Mouse (Mus musculus) layer of hippocampus, postnatal 10 days (tissue): ENCODE measurements at regions not wholly inside any gene's neighbourhood (a gene's known extent, or its start where the extent isn't known, plus 50 kb on each side); places are given as distances from the start of the nearest gene placed in this dataset.

Experiments
- DNase-seq, 2 experiments: peaks; one replicate each; pipeline ENCODE4 v3.0.0; 2021; ENCODE audit warnings: low spot score in 2 of 2

DNA sequence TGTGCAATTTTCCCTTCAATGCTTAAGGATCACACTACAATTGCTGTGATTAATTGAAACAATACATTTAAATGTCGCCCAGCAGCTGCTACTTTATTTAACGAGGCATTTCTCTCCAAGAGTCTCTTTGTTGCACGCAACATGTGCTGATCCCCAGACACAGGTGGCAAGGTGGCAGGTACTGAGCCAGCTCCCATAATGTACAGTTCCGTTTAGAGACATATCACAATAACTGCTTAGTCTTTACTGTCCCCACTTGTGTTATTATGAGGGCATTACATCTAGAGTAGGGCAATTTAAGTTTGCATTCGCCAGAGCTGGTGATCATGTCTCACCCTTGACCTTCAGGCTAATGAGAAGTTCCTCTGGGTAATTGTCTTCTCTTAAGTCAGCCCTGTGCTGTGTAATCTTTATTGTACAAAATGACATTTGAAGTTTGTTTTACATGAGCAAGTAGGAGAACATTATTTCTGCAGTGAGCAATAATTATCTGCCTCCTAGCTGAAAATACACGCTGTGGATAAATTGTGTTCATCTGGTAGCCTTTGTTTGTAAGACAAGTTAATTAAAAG is 1005.7 kb upstream of the Nudt12 start:
- no peak for DNase-seq

DNA sequence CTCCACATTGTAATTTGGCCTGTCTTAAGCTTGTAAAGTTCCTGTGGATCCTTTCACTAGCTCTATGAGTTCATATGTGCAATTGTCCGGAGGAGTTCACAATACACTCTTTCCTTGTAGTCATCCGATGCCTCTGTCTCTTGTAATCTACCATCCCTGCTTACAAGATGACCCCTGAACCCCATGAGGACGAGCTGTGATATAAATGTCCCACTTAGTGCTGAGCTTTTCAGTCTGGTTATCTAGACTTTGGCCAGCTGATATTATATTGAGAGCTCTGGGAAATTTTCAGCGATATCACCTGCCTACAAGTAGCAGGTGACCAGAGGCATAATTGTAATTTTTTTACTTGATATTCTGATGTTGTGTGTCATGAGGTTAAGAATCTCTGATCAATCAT is 984.8 kb upstream of the Nudt12 start:
- no peak for DNase-seq

DNA sequence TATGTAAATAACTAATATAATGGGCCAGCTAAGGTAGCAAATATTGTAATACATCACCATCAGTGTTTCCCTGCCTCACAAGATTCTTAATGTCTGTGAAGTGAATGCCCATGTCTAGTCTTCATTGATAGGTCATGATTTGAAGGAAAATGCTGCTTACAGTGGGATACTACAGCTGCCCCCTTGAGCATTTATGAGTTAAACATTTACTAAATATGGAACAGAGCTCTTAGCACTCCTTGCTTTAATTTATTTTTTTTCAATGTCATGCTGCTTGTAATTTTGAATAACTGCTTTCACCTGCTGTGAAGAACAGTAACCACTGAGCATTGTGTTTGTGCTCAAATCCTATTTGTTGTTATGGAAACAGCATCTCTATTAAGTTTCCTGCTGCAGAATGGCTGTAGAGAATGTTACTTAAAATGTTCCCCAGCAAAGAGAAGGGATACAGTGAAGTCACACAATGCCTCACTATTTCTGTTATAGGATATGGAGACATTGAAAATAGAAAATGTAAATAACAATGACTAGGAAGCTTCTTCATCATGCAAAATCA is 966.2 kb upstream of the Nudt12 start:
- no peak for DNase-seq

GRCm38 (mm10) chr17:59977136-59977770 is 964.1 kb upstream of the Nudt12 start:
- DNase-seq: no peak

GRCm38 (mm10) chr17:59967383-59967782 is 954.2 kb upstream of the Nudt12 start:
- DNase-seq: no peak

- DNase-seq: no peak
These were observed 942.3 kb upstream of the Nudt12 start for GRCm38 (mm10) chr17:59955300-59956057.

DNA sequence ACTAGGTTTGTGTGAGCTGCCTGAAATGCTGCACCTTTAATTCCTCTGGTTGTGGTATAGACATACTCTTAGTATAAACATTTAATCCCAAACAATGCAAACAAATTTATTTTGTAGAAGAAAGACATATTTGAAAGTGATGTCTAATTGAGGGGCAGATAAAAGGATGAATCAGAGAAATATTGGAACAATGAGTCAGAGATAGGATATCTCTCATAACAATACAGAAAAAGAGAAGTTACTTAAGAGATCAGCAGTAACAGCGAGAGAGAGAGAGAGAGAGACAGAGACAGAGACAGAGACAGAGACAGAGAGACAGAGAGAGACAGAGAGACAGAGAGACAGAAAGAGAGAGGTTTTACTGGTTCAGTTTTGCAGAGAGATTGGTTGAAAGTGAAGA is 933.3 kb upstream of the Nudt12 start:
- no peak for DNase-seq

- no peak for DNase-seq
These were observed 891.2 kb upstream of the Nudt12 start for GRCm38 (mm10) chr17:59904395-59904794.

DNA sequence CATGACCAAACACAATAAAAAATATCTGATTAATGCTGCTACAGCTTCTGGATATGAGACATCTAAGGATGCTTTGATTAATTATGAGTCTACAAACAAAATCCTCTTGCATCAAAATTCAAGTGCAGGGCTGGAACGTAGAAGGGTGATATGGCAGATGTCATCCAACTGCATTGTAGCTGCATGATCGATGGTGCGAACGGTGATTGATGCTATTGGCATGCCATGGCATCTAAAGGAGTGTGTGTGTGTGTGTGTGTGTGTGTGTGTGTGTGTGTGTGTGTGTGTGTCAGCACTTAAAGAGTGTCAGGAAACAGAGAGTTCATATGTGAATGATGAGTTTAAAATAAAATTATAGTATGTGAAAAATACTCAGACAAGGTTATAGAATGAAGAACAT is 864.6 kb upstream of the Nudt12 start:
- no peak for DNase-seq

DNA sequence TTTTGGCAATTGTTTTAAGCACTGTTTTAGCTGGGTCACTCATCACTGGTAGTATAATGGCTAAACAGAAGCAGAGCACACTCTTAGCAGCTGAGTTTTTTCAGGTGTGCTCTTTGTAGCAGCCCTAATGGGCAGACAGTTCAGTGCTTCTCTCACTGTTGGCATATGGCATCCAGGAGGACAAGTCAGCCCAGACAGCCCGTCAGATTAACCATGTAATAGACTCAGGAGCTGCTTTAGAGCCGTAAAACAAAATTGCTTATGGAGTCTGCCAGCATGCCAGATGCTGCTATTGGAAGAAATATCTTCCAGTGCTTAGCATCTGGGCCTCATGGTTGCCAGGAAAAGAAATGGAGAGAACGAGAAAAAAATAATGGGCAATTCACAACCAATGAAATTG is 835.7 kb upstream of the Nudt12 start:
- peak; percentile 16 to 19 for DNase-seq

DNA sequence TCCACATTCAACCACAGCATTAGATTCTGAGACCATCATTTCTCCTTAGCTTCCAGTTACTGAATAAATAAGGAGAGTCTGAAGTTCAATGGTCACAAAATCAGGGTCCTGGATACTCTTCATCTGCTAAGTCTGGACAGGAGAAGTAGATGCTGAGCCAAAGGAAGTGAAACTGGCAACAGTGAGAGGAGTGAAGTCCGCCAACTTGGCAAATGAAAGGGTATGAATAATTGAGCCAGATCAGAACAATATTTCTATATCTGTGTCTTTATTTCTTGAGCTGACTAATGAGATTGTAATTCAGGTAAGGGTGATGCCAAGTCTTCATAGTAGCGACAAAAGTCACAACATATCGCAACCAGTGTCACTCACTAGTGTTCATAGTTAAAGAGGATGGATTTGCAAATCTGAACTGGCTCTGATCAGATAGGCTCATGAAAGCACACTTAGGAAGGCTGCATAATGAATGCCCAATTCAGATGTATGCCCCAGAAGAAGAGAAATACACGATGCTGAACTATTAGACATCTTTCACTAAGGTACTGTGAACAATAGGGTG is 832.2 kb upstream of the Nudt12 start:
- no peak for DNase-seq

- no peak for DNase-seq
These were observed 792.7 kb upstream of the Nudt12 start for GRCm38 (mm10) chr17:59805870-59806269.

DNA sequence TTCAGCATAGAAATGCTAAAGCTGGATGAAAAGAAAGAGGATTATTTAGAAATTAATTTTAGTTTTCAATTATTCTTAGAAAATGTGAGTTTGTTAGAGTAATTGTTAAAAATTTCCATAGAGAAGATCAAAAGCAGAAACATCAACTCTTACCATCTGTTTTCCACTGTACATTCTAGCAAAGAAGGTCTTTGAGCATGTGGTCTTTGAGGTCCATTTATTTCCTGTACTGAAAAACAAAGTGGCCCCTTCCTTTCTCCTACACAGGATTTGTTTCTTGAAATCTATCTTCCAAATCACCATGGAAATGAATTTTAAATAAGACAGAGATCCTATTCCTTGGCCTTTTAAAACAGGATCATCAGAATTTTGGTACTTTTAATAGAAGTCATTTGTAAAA is 780.3 kb upstream of the Nudt12 start:
- no peak for DNase-seq

GRCm38 (mm10) chr17:59792780-59793179 is 779.6 kb upstream of the Nudt12 start:
- no peak for DNase-seq

DNA sequence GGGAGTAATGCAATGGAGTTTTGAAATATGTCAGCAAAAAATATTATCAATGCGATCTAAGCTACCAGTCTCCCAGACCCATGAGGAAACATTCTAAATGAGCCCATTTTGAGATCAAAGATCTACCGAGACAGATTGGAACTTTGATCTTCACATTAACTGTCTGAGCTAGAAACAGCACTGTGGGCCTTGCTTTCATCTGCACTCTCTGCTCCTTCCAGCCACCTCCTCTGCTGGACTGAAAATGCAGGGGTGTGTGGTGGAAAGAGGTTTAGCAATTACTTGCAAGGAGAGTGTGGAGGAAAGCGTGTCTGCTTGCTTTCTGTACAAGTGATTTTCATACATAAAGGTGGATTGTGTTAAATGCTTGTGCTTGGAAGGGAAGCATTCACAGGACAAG is 760.9 kb upstream of the Nudt12 start:
- no peak for DNase-seq

DNA sequence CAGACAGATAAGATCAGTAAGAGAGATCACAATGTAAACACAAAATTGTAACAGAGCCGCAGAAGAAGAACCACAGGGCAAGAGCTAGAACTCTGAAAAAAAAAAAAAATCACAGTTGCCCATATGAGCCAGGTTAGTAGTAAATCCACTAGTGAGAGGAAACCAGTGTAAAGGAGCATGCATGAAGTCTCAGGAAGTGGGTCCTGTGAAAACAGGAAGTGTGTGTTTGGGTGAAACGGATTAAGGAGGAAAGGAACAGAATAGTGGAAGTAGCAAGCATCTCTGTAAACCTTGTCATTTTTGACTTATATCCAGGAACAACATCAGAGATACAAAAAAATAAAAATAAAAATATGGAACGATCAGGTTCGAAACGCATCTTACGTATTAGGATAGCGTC is 753.4 kb upstream of the Nudt12 start:
- DNase-seq: no peak

GRCm38 (mm10) chr17:59764486-59764885 is 751.3 kb upstream of the Nudt12 start:
- DNase-seq: no peak

DNA sequence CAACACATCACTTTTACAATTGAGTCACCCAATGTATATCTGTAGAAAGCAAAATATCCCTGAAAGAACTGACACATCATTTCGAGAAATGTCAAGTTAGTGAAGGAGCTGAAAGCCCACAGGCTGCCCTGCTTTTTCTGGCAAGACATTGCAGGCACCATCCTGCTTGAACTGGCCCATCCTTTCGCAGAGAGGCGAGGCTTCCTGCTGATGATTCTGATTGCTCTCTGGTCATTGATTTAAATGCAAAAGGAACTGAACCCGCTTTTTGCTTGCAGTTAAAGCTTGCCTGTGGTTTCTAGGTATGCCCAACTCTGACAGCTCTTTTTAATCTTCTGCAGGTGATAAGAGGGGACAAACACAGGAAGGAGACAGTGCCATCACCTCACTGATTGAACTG is 748.9 kb upstream of the Nudt12 start:
- no peak for DNase-seq

DNA sequence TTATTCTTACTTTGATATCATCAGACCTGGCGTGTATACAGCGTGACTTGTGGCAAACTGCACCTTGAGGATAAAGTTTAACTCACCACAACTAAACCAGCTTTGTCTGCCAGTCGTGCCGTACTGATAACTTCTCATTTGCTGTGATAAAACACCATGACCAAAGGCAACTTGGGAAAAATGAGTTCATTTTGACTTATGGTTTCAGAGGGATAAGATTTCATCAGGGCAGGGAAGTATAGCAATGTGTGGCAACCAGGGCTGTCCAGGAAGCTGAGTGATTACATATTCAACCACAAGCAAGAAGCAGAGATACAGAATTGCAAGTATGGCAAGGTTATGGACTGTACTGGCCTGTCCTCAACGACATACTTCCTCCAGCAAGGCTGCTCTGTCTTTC is 747.7 kb upstream of the Nudt12 start:
- DNase-seq: no peak

- DNase-seq: no peak
These were observed 732.9 kb upstream of the Nudt12 start for GRCm38 (mm10) chr17:59746106-59746505.
